Mouse (Mus musculus): ENCODE data around the gene Csn2. TPM values are rescaled to one million over a fixed set of nuclear protein-coding genes. Genes with fewer than 3 reads are reported as not detected.
A peak's percentile ranks its signal among the peaks of the same experiment; 100 is the strongest.

Gene Csn2
- total RNA-seq (2021), result not detected
- long read RNA-seq, experiment 1, result 0 reads
- long read RNA-seq, experiment 2, result 0 reads

DNA sequence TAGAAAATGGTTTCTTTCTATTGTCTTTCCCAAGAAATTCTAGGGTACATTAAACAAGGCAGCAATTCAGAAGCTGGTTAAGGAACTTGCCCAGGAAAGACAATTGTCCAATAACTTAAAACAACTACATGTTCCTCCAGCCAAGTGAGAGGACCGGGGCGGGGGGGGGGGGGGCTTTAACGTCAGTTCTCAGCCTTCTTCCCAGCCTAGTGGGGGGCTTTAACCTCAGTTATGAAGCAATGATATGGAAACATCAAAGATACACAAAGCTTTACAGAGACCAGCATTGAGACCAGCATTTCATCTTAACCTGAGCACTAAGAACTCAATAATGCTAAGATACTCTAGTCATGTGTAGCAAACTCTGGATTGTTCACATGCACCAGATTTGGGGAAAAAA, at the start of gene Csn2:
Csn2 (minus strand) TSS at position 101 of the 400 bp plus-strand sequence.
- intact Hi-C loops (cut with DNase I), result no loop called here
- DNase-seq (ENCODE audit: low spot score in 2 of 2), result no peak

DNA sequence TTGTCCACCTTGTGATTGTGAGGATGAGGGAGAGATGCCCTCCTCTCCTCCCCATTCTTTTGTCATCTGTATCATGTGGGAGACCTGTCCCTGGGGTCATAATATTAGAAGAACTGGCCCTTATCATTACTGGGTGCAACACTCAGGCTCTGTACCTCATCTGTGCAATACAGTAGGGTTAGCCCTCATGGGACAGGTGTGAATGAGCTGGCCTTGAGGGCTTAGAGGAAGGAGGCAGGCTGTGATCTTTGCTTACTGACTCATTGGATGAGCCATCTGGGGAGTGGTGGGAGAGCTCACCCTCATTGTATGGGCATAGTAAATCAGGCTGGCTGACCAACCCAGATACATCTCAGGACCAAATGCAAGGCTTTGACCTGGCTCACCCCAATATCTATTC, 35.4 kb upstream of the Csn2 start:
- intact Hi-C loops (cut with DNase I), result no loop called here
- DNase-seq (ENCODE audit: low spot score in 2 of 2), result no peak

DNA sequence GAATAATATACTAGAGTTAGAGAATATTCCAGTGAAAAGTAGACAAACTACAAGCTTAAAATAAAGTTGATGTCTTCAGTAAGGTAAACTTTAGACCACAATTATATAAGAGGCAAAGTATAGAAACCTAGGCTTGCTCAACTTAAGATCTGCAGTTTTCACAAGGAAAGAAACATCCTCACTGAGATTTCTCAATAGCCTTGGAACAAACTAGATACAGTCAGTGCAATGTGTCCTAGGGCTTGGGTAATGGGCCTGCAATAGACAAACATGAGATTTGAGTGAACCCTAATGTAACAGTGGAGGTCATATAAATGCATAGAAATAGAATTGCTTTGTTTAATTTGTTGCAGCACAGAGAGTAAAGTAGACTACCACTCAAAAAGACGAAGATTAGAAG, 6.5 kb upstream of the Csn2 start:
- no peak for DNase-seq (ENCODE audit: low spot score in 2 of 2)
- intact Hi-C loops (cut with DNase I), result no loop called here

DNA sequence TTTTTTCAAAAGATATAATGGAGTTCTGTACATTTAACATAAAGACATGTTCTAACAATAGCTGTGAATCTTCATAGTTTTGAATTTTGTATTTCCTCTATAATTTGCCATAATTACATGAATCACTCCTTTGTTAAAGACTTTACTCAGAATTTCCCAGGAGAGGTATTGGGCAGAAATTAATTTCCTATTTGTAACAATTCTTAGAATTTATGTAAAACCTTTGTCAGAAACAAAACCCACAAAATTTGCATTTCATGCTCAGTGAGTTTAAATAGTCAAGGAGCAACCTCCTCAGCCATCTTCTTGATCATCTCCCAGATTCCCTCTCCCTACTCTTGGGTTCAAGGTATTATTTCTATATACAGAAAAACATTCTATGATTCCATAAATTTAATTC, 33.5 kb downstream of the Csn2 start, which contains the start of gene Csn1s1:
Csn1s1 (plus strand) TSS at position 301 of the 400 bp plus-strand sequence.
- intact Hi-C loops (cut with DNase I), result no loop called here

DNA sequence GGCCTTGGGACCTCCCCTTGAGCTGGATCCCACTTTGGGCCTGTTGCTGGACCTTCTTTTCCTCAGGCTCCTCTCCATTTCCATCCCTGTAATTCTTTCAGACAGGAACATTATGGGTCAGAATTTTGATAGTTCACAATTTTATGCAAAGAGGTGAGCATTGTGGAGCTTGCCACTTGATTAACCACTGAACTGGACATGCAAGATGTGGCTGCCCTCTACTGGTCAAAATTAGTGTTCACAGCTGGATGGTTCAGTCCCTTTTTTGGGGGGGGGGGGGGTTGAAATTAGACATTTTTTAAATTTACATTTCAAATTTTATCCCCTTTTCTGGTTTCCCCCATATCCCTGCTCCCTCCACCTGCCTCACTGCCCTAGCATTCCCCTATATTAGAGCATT, 56.6 kb downstream of the Csn2 start:
- peak; percentile 5 to 21 for DNase-seq (ENCODE audit: low spot score in 2 of 2)

More for the DNA sequence above, 33.5 kb downstream of the Csn2 start, which contains the start of gene Csn1s1:
- no peak for DNase-seq (ENCODE audit: low spot score in 2 of 2)

More for the DNA sequence above, 56.6 kb downstream of the Csn2 start:
- intact Hi-C loops (cut with DNase I), result no loop called here

Other genes starting within 250 kb of the Csn2 start
- not detected for gene Ugt2a2, start 217.4 kb downstream of the Csn2 start, total RNA-seq (2021)
- gene Gm43638, start 212.8 kb downstream of the Csn2 start, total RNA-seq (2021), result not detected
- not detected for gene Ugt2a1, start 208.8 kb downstream of the Csn2 start, total RNA-seq (2021)
- gene Sult1b1, start 161.4 kb downstream of the Csn2 start, total RNA-seq (2021), result not detected
- not detected for gene Sult1d1, start 130.6 kb downstream of the Csn2 start, total RNA-seq (2021)
- gene Sult1e1, start 108.0 kb downstream of the Csn2 start, total RNA-seq (2021), result not detected
- gene Csn1s1, start 33.4 kb downstream of the Csn2 start, total RNA-seq (2021), result not detected
- gene Csn1s2a, start 74.9 kb upstream of the Csn2 start, total RNA-seq (2021), result not detected
- gene Csn1s2b, start 108.5 kb upstream of the Csn2 start, total RNA-seq (2021), result not detected
- not detected for gene Prr27, start 126.1 kb upstream of the Csn2 start, total RNA-seq (2021)
- not detected for gene Odam, start 185.4 kb upstream of the Csn2 start, total RNA-seq (2021)
- not detected for gene Csn3, start 225.9 kb upstream of the Csn2 start, total RNA-seq (2021)